21 mouse cellular contexts compared by ENCODE assay signal in the genomic region with DNA sequence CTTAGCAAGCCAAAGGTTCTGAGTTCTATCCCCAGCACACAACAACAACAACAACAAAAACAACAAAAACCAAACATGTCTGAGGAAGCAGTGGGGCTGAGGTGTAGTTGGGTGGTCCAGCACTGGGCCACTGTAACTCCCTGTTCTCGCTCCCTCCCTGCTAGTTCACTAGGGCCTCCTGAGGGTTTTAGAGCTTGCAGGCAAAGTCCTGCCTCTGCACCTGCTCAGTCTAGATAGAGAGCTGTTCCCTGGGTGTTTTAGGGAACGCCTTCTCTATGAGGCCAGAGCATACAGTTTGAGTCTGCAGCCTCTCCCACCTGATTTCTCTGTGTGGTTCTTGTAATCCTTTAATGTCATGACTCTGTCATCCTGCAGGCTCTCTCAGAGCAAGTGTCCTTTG. TPM values are rescaled to one million over a fixed set of nuclear protein-coding genes. Genes with fewer than 3 reads are reported as not detected.
A peak's percentile ranks its signal among the peaks of the same experiment; 100 is the strongest.
DNase-seq lines count a peak whose midpoint lies in the region; ATAC-seq and TF ChIP-seq lines count a peak whose summit lies in the region.
"Had no signal": no experiment of that assay in that cellular context is flagged by ENCODE, and none has a peak within 500 bp of the region (broad histone marks: within the 10 kb centered on the region; RNA-seq: fewer than 3 reads in every experiment).

No protein-coding gene starts in this region.

- ATAC-seq in embryonic facial prominence, embryonic 14.5 days (ENCODE audit: low read depth): 0 out of 2 replicates have a peak, but pooled peaks have one; percentile 27
- ATAC-seq in lung, embryonic 14.5 days (ENCODE audit: insufficient read depth): no peak
- peak; percentile 39 for ATAC-seq in intestine, postnatal 0 days
- 0 out of 2 replicates have a peak, but pooled peaks have one; percentile 25 for ATAC-seq in stomach, postnatal 0 days (ENCODE audit: low FRiP score, low TSS enrichment)

- TF ChIP-seq CTCF in lung, embryonic 14.5 days (IDR thresholded peaks at IDR 0.05; ENCODE audit: low read depth): no peak
- TF ChIP-seq CTCF in intestine, postnatal 0 days (IDR thresholded peaks at IDR 0.05; ENCODE audit: low read depth): no peak
- no peak for TF ChIP-seq CTCF in stomach, postnatal 0 days (IDR thresholded peaks at IDR 0.05; ENCODE audit: low read depth)

- peaks cover 3% of the 10 kb centered on the region; the same call in 1 of the 2 replicates for H3K4me1 ChIP-seq in embryonic facial prominence, embryonic 14.5 days (ENCODE audit: control insufficient read depth, insufficient read depth, low read length)
- peaks cover 49% of the 10 kb centered on the region for H3K4me1 ChIP-seq in embryonic facial prominence, embryonic 10.5 days
- peaks cover 16% of the 10 kb centered on the region for H3K4me1 ChIP-seq in lung, embryonic 14.5 days (ENCODE audit: insufficient read depth)
- peaks cover 13% of the 10 kb centered on the region for H3K4me1 ChIP-seq in intestine, postnatal 0 days (replicated peaks; ENCODE audit: control insufficient read depth, insufficient read depth, low read length)
- 0 out of 2 replicates have a peak, but pooled peaks cover 1% of the 10 kb centered on the region for H3K4me1 ChIP-seq in stomach, postnatal 0 days (replicated peaks; ENCODE audit: control insufficient read depth, insufficient read depth)
- H3K4me1 ChIP-seq: hindbrain, embryonic 13.5 days had no signal

- no peak overlapping the region for H3K4me3 ChIP-seq in embryonic facial prominence, embryonic 14.5 days (ENCODE audit: low read depth, low read length)
- no peak overlapping the region for H3K4me3 ChIP-seq in embryonic facial prominence, embryonic 10.5 days
- H3K4me3 ChIP-seq in lung, embryonic 14.5 days (ENCODE audit: low read depth, low read length): no peak overlapping the region
- H3K4me3 ChIP-seq in intestine, postnatal 0 days (ENCODE audit: low read depth, low read length): no peak overlapping the region
- H3K4me3 ChIP-seq in stomach, postnatal 0 days (ENCODE audit: low read depth, low read length): no peak overlapping the region
- H3K4me3 ChIP-seq: forebrain, embryonic 10.5 days; hindbrain, embryonic 13.5 days; limb, embryonic 15.5 days; midbrain, embryonic 12.5 days had no signal

- no peak overlapping the region for H3K9ac ChIP-seq in embryonic facial prominence, embryonic 14.5 days (ENCODE audit: low read depth, low read length)
- no peak overlapping the region for H3K9ac ChIP-seq in lung, embryonic 14.5 days
- no peak overlapping the region for H3K9ac ChIP-seq in intestine, postnatal 0 days (ENCODE audit: low read depth, low read length)
- H3K9ac ChIP-seq in stomach, postnatal 0 days (ENCODE audit: low read length): no peak overlapping the region
- H3K9ac ChIP-seq: hindbrain, embryonic 13.5 days; limb, embryonic 15.5 days; midbrain, embryonic 12.5 days had no signal

- DNase-seq in embryonic facial prominence, embryonic 14.5 days (ENCODE audit: low spot score): no peak
- no peak for DNase-seq in embryonic facial prominence, embryonic 10.5 days (ENCODE audit: low spot score)
- DNase-seq in lung, embryonic 14.5 days: no peak
- no peak for DNase-seq in lung, postnatal 25 days (ENCODE audit: low spot score)
- peak; percentile 40 for DNase-seq in stomach, postnatal 0 days (ENCODE audit: low spot score)
- DNase-seq in ovary, postnatal 36 days (ENCODE audit: low spot score): no peak
- DNase-seq: adrenal gland, postnatal 14 days; cerebellum, adult 9-10 months; gastrocnemius, postnatal 36 days; heart, postnatal 36 days; kidney, postnatal 36 days; lung, postnatal 10 days; right cerebral cortex, postnatal 14 days; spleen, adult 18-20 months; thymus, adult 18-20 months; thymus, postnatal 36 days had no signal

- no peak overlapping the region for H3K27ac ChIP-seq in embryonic facial prominence, embryonic 14.5 days (replicated peaks; ENCODE audit: low read depth, low read length)
- H3K27ac ChIP-seq in embryonic facial prominence, embryonic 10.5 days (replicated peaks): no peak overlapping the region
- H3K27ac ChIP-seq in lung, embryonic 14.5 days (ENCODE audit: low read depth): peak overlapping the region; percentile 55; the same call in 1 of the 2 replicates
- peak overlapping the region; percentile 63; the same call in 1 of the 2 replicates for H3K27ac ChIP-seq in intestine, postnatal 0 days (ENCODE audit: low read depth, low read length)
- peak overlapping the region; percentile 79 for H3K27ac ChIP-seq in stomach, postnatal 0 days (replicated peaks)
- H3K27ac ChIP-seq: hindbrain, embryonic 13.5 days; limb, embryonic 15.5 days; midbrain, embryonic 12.5 days had no signal

- no peaks in the 10 kb centered on the region for H3K36me3 ChIP-seq in embryonic facial prominence, embryonic 14.5 days (ENCODE audit: control insufficient read depth, insufficient read depth, low read length)
- no peaks in the 10 kb centered on the region for H3K36me3 ChIP-seq in embryonic facial prominence, embryonic 10.5 days (replicated peaks)
- no peaks in the 10 kb centered on the region for H3K36me3 ChIP-seq in lung, embryonic 14.5 days (ENCODE audit: insufficient read depth)
- no peaks in the 10 kb centered on the region for H3K36me3 ChIP-seq in intestine, postnatal 0 days (ENCODE audit: control insufficient read depth, insufficient read depth)
- H3K36me3 ChIP-seq in stomach, postnatal 0 days (ENCODE audit: control insufficient read depth, insufficient read depth, low read length): no peaks in the 10 kb centered on the region
- H3K36me3 ChIP-seq: forebrain, embryonic 10.5 days; hindbrain, embryonic 13.5 days; limb, embryonic 15.5 days; midbrain, embryonic 12.5 days had no signal

- H3K27me3 ChIP-seq in embryonic facial prominence, embryonic 14.5 days (replicated peaks; ENCODE audit: control insufficient read depth, insufficient read depth, low read length): no peaks in the 10 kb centered on the region
- peaks cover 38% of the 10 kb centered on the region for H3K27me3 ChIP-seq in embryonic facial prominence, embryonic 10.5 days (replicated peaks; ENCODE audit: low read depth, poor library complexity, severe bottlenecking)
- H3K27me3 ChIP-seq in lung, embryonic 14.5 days (ENCODE audit: insufficient read depth, low read length): no peaks in the 10 kb centered on the region
- H3K27me3 ChIP-seq in intestine, postnatal 0 days (replicated peaks; ENCODE audit: control insufficient read depth, insufficient read depth, low read length): no peaks in the 10 kb centered on the region
- H3K27me3 ChIP-seq in stomach, postnatal 0 days (ENCODE audit: control insufficient read depth, insufficient read depth, low read length): no peaks in the 10 kb centered on the region
- H3K27me3 ChIP-seq: limb, embryonic 15.5 days had no signal

- no peaks in the 10 kb centered on the region for H3K9me3 ChIP-seq in embryonic facial prominence, embryonic 14.5 days (ENCODE audit: control insufficient read depth, low read length)
- no peaks in the 10 kb centered on the region for H3K9me3 ChIP-seq in embryonic facial prominence, embryonic 10.5 days
- H3K9me3 ChIP-seq in lung, embryonic 14.5 days (ENCODE audit: low read depth, low read length): no peaks in the 10 kb centered on the region
- H3K9me3 ChIP-seq in intestine, postnatal 0 days (ENCODE audit: control insufficient read depth): no peaks in the 10 kb centered on the region
- H3K9me3 ChIP-seq in stomach, postnatal 0 days (ENCODE audit: control insufficient read depth, low read length): no peaks in the 10 kb centered on the region
- H3K9me3 ChIP-seq: forebrain, embryonic 10.5 days; hindbrain, embryonic 13.5 days; limb, embryonic 15.5 days; midbrain, embryonic 12.5 days had no signal

- H3K4me2 ChIP-seq in embryonic facial prominence, embryonic 14.5 days (ENCODE audit: low read depth, low read length): no peak overlapping the region
- H3K4me2 ChIP-seq in lung, embryonic 14.5 days: no peak overlapping the region
- H3K4me2 ChIP-seq in intestine, postnatal 0 days (replicated peaks; ENCODE audit: low read depth): peak overlapping the region; percentile 24; the same call in 1 of the 2 replicates
- H3K4me2 ChIP-seq in stomach, postnatal 0 days (replicated peaks; ENCODE audit: low read depth): no peak overlapping the region
- H3K4me2 ChIP-seq: hindbrain, embryonic 13.5 days; limb, embryonic 15.5 days; midbrain, embryonic 12.5 days had no signal

- 58% methylated on average over 2 of the region's 2 CpGs for WGBS in embryonic facial prominence, embryonic 14.5 days
- 77% methylated on average over 2 of the region's 2 CpGs for WGBS in embryonic facial prominence, embryonic 10.5 days
- WGBS in lung, embryonic 14.5 days: 49% methylated on average over 2 of the region's 2 CpGs
- WGBS in intestine, postnatal 0 days: 46% methylated on average over 2 of the region's 2 CpGs
- 52% methylated on average over 2 of the region's 2 CpGs for WGBS in stomach, postnatal 0 days

- no peak for TF ChIP-seq EP300 in stomach, postnatal 0 days (optimal IDR thresholded peaks at IDR 0.05)

RNA-seq across cellular contexts. Expression of a gene that starts 11.9 kb away (rescaled TPM):
- 49.8 and 53.5 TPM in 2 replicates for polyA plus RNA-seq in embryonic facial prominence, embryonic 14.5 days (2014; fragmentation: Nextera tagmentation; extraction: Ambion mirVana)
- 43.3 and 47.2 TPM in 2 replicates for polyA plus RNA-seq in embryonic facial prominence, embryonic 10.5 days (2016; fragmentation: Nextera tagmentation; extraction: Ambion mirVana)
- polyA plus RNA-seq in lung, embryonic 14.5 days (2014; fragmentation: Nextera tagmentation; extraction: Ambion mirVana): 52.9 and 54.0 TPM in 2 replicates
- 44.0 and 52.9 TPM in 2 replicates for polyA plus RNA-seq in intestine, postnatal 0 days (2015; fragmentation: Nextera tagmentation; extraction: Ambion mirVana)
- 66.2 and 73.1 TPM in 2 replicates for polyA plus RNA-seq in stomach, postnatal 0 days (2015; fragmentation: Nextera tagmentation; extraction: Ambion mirVana)

Comparison
In these comparisons a context has a peak if more than half of its experiments do, and no peak if none do; other contexts are left out.
1. H3K27ac ChIP-seq: peak in lung, embryonic 14.5 days (single experiment), intestine, postnatal 0 days (single experiment) and stomach, postnatal 0 days (single experiment); none in embryonic facial prominence, embryonic 14.5 days (single experiment) and embryonic facial prominence, embryonic 10.5 days (single experiment).